Mouse (Mus musculus): ENCODE data around the gene Lrp2. TPM values are rescaled to one million over a fixed set of nuclear protein-coding genes. Genes with fewer than 3 reads are reported as not detected.

Gene Lrp2
- not detected in 2 replicates for total RNA-seq (2017)

GRCm38 (mm10) chr2:69585886-69586398 is at the start of gene Lrp2:
Gene Lrp2, minus strand, starts transcription at chr2:69586065.
- peak; percentile 6 to 35; a peak in 1 of 4 replicates for ATAC-seq (replicated peaks in 1 of 2; ENCODE audit: insufficient read depth in 1 of 2, low FRiP score in 2 of 2, low TSS enrichment in 1 of 2, low read depth in 1 of 2, poor library complexity in 2 of 2, severe bottlenecking in 2 of 2)

GRCm38 (mm10) chr2:69635064-69635701 is 49.3 kb upstream of the Lrp2 start:
- ATAC-seq (replicated peaks in 1 of 2; ENCODE audit: insufficient read depth in 1 of 2, low FRiP score in 2 of 2, low TSS enrichment in 1 of 2, low read depth in 1 of 2, poor library complexity in 2 of 2, severe bottlenecking in 2 of 2), result peak; percentile 83 to 86

- peak in 1 of 2 experiments; percentile 62; a peak in 1 of 4 replicates for ATAC-seq (replicated peaks in 1 of 2; ENCODE audit: insufficient read depth in 1 of 2, low FRiP score in 2 of 2, low TSS enrichment in 1 of 2, low read depth in 1 of 2, poor library complexity in 2 of 2, severe bottlenecking in 2 of 2)
Observed at GRCm38 (mm10) chr2:69631449-69631848, 45.6 kb upstream of the Lrp2 start.

GRCm38 (mm10) chr2:69630792-69631191 is 44.9 kb upstream of the Lrp2 start:
- no peak for ATAC-seq (replicated peaks in 1 of 2; ENCODE audit: insufficient read depth in 1 of 2, low FRiP score in 2 of 2, low TSS enrichment in 1 of 2, low read depth in 1 of 2, poor library complexity in 2 of 2, severe bottlenecking in 2 of 2)

- ATAC-seq (replicated peaks in 1 of 2; ENCODE audit: insufficient read depth in 1 of 2, low FRiP score in 2 of 2, low TSS enrichment in 1 of 2, low read depth in 1 of 2, poor library complexity in 2 of 2, severe bottlenecking in 2 of 2), result no peak
Observed at GRCm38 (mm10) chr2:69629914-69630313, 44.0 kb upstream of the Lrp2 start.

- ATAC-seq (replicated peaks in 1 of 2; ENCODE audit: insufficient read depth in 1 of 2, low FRiP score in 2 of 2, low TSS enrichment in 1 of 2, low read depth in 1 of 2, poor library complexity in 2 of 2, severe bottlenecking in 2 of 2), result no peak
Observed at GRCm38 (mm10) chr2:69629215-69629614, 43.4 kb upstream of the Lrp2 start.

GRCm38 (mm10) chr2:69619286-69619685 is 33.4 kb upstream of the Lrp2 start:
- no peak for ATAC-seq (replicated peaks in 1 of 2; ENCODE audit: insufficient read depth in 1 of 2, low FRiP score in 2 of 2, low TSS enrichment in 1 of 2, low read depth in 1 of 2, poor library complexity in 2 of 2, severe bottlenecking in 2 of 2)

- no peak for ATAC-seq (replicated peaks in 1 of 2; ENCODE audit: insufficient read depth in 1 of 2, low FRiP score in 2 of 2, low TSS enrichment in 1 of 2, low read depth in 1 of 2, poor library complexity in 2 of 2, severe bottlenecking in 2 of 2)
Observed at GRCm38 (mm10) chr2:69618336-69618735, 32.5 kb upstream of the Lrp2 start.

- peak in 1 of 2 experiments; percentile 62; a peak in 2 of 4 replicates for ATAC-seq (replicated peaks in 1 of 2; ENCODE audit: insufficient read depth in 1 of 2, low FRiP score in 2 of 2, low TSS enrichment in 1 of 2, low read depth in 1 of 2, poor library complexity in 2 of 2, severe bottlenecking in 2 of 2)
Observed at GRCm38 (mm10) chr2:69613237-69613636, 27.4 kb upstream of the Lrp2 start.

- no peak for ATAC-seq (replicated peaks in 1 of 2; ENCODE audit: insufficient read depth in 1 of 2, low FRiP score in 2 of 2, low TSS enrichment in 1 of 2, low read depth in 1 of 2, poor library complexity in 2 of 2, severe bottlenecking in 2 of 2)
Observed at GRCm38 (mm10) chr2:69612716-69613115, 26.9 kb upstream of the Lrp2 start.

GRCm38 (mm10) chr2:69612237-69612636 is 26.4 kb upstream of the Lrp2 start:
- ATAC-seq (replicated peaks in 1 of 2; ENCODE audit: insufficient read depth in 1 of 2, low FRiP score in 2 of 2, low TSS enrichment in 1 of 2, low read depth in 1 of 2, poor library complexity in 2 of 2, severe bottlenecking in 2 of 2), result no peak

GRCm38 (mm10) chr2:69606621-69607020 is 20.8 kb upstream of the Lrp2 start:
- no peak for ATAC-seq (replicated peaks in 1 of 2; ENCODE audit: insufficient read depth in 1 of 2, low FRiP score in 2 of 2, low TSS enrichment in 1 of 2, low read depth in 1 of 2, poor library complexity in 2 of 2, severe bottlenecking in 2 of 2)

- ATAC-seq (replicated peaks in 1 of 2; ENCODE audit: insufficient read depth in 1 of 2, low FRiP score in 2 of 2, low TSS enrichment in 1 of 2, low read depth in 1 of 2, poor library complexity in 2 of 2, severe bottlenecking in 2 of 2), result no peak
Observed at GRCm38 (mm10) chr2:69603726-69604393, 18.0 kb upstream of the Lrp2 start.

- ATAC-seq (replicated peaks in 1 of 2; ENCODE audit: insufficient read depth in 1 of 2, low FRiP score in 2 of 2, low TSS enrichment in 1 of 2, low read depth in 1 of 2, poor library complexity in 2 of 2, severe bottlenecking in 2 of 2), result no peak
Observed at GRCm38 (mm10) chr2:69593168-69593567, 7.3 kb upstream of the Lrp2 start.

- no peak for ATAC-seq (replicated peaks in 1 of 2; ENCODE audit: insufficient read depth in 1 of 2, low FRiP score in 2 of 2, low TSS enrichment in 1 of 2, low read depth in 1 of 2, poor library complexity in 2 of 2, severe bottlenecking in 2 of 2)
Observed at GRCm38 (mm10) chr2:69592536-69592935, 6.7 kb upstream of the Lrp2 start.

GRCm38 (mm10) chr2:69591966-69592505 is 6.2 kb upstream of the Lrp2 start:
- ATAC-seq (replicated peaks in 1 of 2; ENCODE audit: insufficient read depth in 1 of 2, low FRiP score in 2 of 2, low TSS enrichment in 1 of 2, low read depth in 1 of 2, poor library complexity in 2 of 2, severe bottlenecking in 2 of 2), result no peak

GRCm38 (mm10) chr2:69590548-69590947 is 4.7 kb upstream of the Lrp2 start:
- ATAC-seq (replicated peaks in 1 of 2; ENCODE audit: insufficient read depth in 1 of 2, low FRiP score in 2 of 2, low TSS enrichment in 1 of 2, low read depth in 1 of 2, poor library complexity in 2 of 2, severe bottlenecking in 2 of 2), result no peak

GRCm38 (mm10) chr2:69587896-69588295 is 2.0 kb upstream of the Lrp2 start:
- no peak for ATAC-seq (replicated peaks in 1 of 2; ENCODE audit: insufficient read depth in 1 of 2, low FRiP score in 2 of 2, low TSS enrichment in 1 of 2, low read depth in 1 of 2, poor library complexity in 2 of 2, severe bottlenecking in 2 of 2)
